Mouse (Mus musculus) thymus, adult 2 months (tissue): Measurements from ENCODE around the gene Mcmbp.

Source experiments
- CTCF ChIP-seq: fragments of 200-500 bp; IDR thresholded peaks from 2 replicates; pipeline ENCODE4 v1.5.1; 2012; ENCODE audit warnings: mild to moderate bottlenecking, control low read depth, low read length, moderate library complexity, borderline replicate concordance; ENCODE audit not compliant: control insufficient read depth, poor library complexity, insufficient read depth; ENCODE audit errors: extremely low read depth
- POLR2A ChIP-seq: fragments of 200-500 bp; IDR thresholded peaks from 2 replicates; pipeline ENCODE4 v1.6.1; 2012; ENCODE audit warnings: mild to moderate bottlenecking, low read length, control low read depth, moderate library complexity; ENCODE audit not compliant: control insufficient read depth, poor library complexity, insufficient read depth; ENCODE audit errors: extremely low read depth

GRCm38 (mm10) chr7:128739116-128739461, 1.2 kb downstream of the Mcmbp start:
- TF ChIP-seq POLR2A (no peak), CTCF (no peak)
